Mouse (Mus musculus): ENCODE measurements around the gene Trpc1. TPM values are rescaled to one million over a fixed set of nuclear protein-coding genes. Genes with fewer than 3 reads are reported as not detected.

Gene Trpc1
- total and polyA plus RNA-seq, 3 experiments, result 0.15 to 0.50 TPM; not detected in 1

DNA sequence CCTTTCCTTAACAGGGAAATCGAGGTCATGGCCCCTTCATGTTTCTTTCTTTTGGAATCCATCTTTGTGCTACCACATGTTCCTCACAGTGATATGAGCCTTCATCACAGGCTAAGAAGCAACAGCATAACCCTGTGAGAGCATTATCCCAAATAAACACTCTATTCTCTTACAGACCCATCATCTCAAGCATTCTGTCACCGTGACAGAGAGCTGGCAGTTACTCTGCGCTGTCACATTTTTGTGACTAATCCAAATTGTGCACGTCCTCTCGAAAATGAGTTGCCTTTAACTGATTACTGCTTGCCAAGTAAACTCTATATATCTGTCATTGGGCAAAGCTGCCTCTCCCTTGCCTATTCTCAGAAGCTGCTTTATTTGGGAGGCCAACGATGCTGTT, 84.3 kb downstream of the Trpc1 start:
- Histone ChIP-seq H3K9ac (ENCODE audit: control insufficient read depth, low read depth, low read length, poor library complexity, severe bottlenecking) (no peak overlapping the region), H3K27ac (ENCODE audit: control insufficient read depth, low read depth, low read length) (no peak overlapping the region), H3K27me3 (ENCODE audit: control insufficient read depth in 1 of 2, insufficient read depth in 2 of 2, low read length in 2 of 2) (no peaks in the 10 kb centered on the region; a peak in 1 of 4 replicates), H3K79me2 (ENCODE audit: control insufficient read depth, insufficient read depth, low read length, poor library complexity) (no peaks in the 10 kb centered on the region), H3K36me3 (ENCODE audit: control insufficient read depth in 1 of 2, insufficient read depth in 2 of 2, low read length in 2 of 2) (no peaks in the 10 kb centered on the region), H3K4me1 (ENCODE audit: control insufficient read depth in 1 of 2, insufficient read depth in 2 of 2, low read length in 2 of 2) (no peaks in the 10 kb centered on the region), H3K9me3 (replicated peaks; ENCODE audit: insufficient read depth, low read length) (no peaks in the 10 kb centered on the region), H3K4me3 (ENCODE audit: control insufficient read depth in 1 of 2, insufficient read depth in 1 of 2, low read depth in 2 of 2, low read length in 2 of 2) (no peak overlapping the region)
- TF ChIP-seq HCFC1 (IDR thresholded peaks at IDR 0.05; ENCODE audit: low read depth, low read length) (no peak), ELF1 (IDR thresholded peaks at IDR 0.05; ENCODE audit: low read depth, low read length) (no peak), ETS1 (IDR thresholded peaks at IDR 0.05; ENCODE audit: low read depth, low read length) (no peak), CHD2 (IDR thresholded peaks at IDR 0.05; ENCODE audit: low read length) (no peak), NRF1 (IDR thresholded peaks at IDR 0.05; ENCODE audit: insufficient read depth, low read depth, low read length, poor library complexity, severe bottlenecking) (no peak), SIN3A (IDR thresholded peaks at IDR 0.05; ENCODE audit: low read length) (no peak), POLR2A (IDR thresholded peaks at IDR 0.05; ENCODE audit: control insufficient read depth in 1 of 2, insufficient read depth in 1 of 2, low read depth in 1 of 2, low read length in 2 of 2, poor library complexity in 1 of 2) (no peak), TCF12 (IDR thresholded peaks at IDR 0.05; ENCODE audit: low read depth, low read length) (no peak), GABPA (IDR thresholded peaks at IDR 0.05; ENCODE audit: low read depth, low read length) (no peak), CTCF (IDR thresholded peaks at IDR 0.05 in 2 of 3, conservative IDR thresholded peaks at IDR 0.05 in 1 of 3; ENCODE audit: control insufficient read depth in 1 of 3, insufficient read depth in 1 of 3, low read depth in 2 of 3, low read length in 3 of 3, poor library complexity in 1 of 3, severe bottlenecking in 1 of 3) (no peak), ZNF384 (IDR thresholded peaks at IDR 0.05; ENCODE audit: low read depth, low read length) (no peak), ZKSCAN1 (IDR thresholded peaks at IDR 0.05; ENCODE audit: low read depth, low read length) (no peak), KAT2A (conservative IDR thresholded peaks at IDR 0.05; ENCODE audit: low read depth, low read length) (no peak), USF1 (IDR thresholded peaks at IDR 0.05; ENCODE audit: low read depth, low read length) (no peak), E2F4 (IDR thresholded peaks at IDR 0.05; ENCODE audit: borderline replicate concordance, low read depth, low read length) (no peak), MAFK (IDR thresholded peaks at IDR 0.05; ENCODE audit: borderline replicate concordance, low read depth, low read length) (no peak), BHLHE40 (IDR thresholded peaks at IDR 0.05; ENCODE audit: borderline replicate concordance, low read depth, low read length) (no peak), MXI1 (IDR thresholded peaks at IDR 0.05; ENCODE audit: low read depth, low read length) (no peak)
- DNase-seq (ENCODE audit: low read depth, low spot score), result no peak

DNA sequence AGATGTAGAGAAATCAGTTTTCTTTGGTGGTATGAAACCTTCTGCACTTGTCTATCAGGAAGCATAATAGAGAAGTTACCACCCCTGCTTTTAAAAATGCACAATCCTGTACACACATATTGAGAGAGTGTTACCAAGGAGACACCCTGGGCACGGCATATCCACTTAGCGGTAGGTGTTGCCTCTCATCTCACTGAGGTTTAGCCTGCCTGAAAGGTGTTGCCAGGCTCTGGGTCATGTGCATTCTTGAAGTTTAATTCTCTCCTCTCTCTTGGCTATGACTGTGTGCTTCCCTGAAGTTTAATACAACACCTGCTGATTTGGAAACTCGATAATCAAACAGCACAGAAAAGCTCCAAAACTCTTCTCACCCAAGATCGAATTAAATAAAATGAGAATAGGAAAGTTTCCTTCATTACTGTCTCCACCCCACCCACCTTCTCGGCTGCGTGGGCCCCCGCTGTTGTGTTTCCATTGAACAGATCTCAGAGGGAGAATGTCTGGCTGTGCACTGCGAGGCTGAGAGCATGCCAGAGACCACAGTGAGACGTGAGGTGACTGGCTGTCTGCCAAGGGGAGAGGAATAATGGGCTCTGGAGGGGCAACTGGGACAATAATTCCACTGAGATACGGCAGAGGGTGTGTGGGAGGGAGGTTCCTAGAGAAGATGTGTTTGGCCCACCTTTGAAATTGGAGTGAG, 85.7 kb downstream of the Trpc1 start:
- H3K27ac ChIP-seq (ENCODE audit: control insufficient read depth, low read depth, low read length), result no peak overlapping the region
- no peak for DNase-seq (ENCODE audit: low read depth, low spot score)
- H3K27me3 ChIP-seq (ENCODE audit: control insufficient read depth in 1 of 2, insufficient read depth in 2 of 2, low read length in 2 of 2), result no peaks in the 10 kb centered on the region; a peak in 1 of 4 replicates
- no peak overlapping the region for H3K9ac ChIP-seq (ENCODE audit: control insufficient read depth, low read depth, low read length, poor library complexity, severe bottlenecking)
- no peaks in the 10 kb centered on the region for H3K36me3 ChIP-seq (ENCODE audit: control insufficient read depth in 1 of 2, insufficient read depth in 2 of 2, low read length in 2 of 2)
- no peaks in the 10 kb centered on the region for H3K79me2 ChIP-seq (ENCODE audit: control insufficient read depth, insufficient read depth, low read length, poor library complexity)
- no peaks in the 10 kb centered on the region for H3K4me1 ChIP-seq (ENCODE audit: control insufficient read depth in 1 of 2, insufficient read depth in 2 of 2, low read length in 2 of 2)
- no peak overlapping the region for H3K4me3 ChIP-seq (ENCODE audit: control insufficient read depth in 1 of 2, insufficient read depth in 1 of 2, low read depth in 2 of 2, low read length in 2 of 2)
- TF ChIP-seq MAZ (IDR thresholded peaks at IDR 0.05; ENCODE audit: low read depth, low read length) (no peak), EP300 (IDR thresholded peaks at IDR 0.05; ENCODE audit: low read depth in 1 of 2, low read length in 2 of 2) (no peak), POLR2AphosphoS5 (IDR thresholded peaks at IDR 0.05; ENCODE audit: borderline replicate concordance, low read depth, low read length) (no peak), USF1 (IDR thresholded peaks at IDR 0.05; ENCODE audit: low read depth, low read length) (no peak), GATA1 (IDR thresholded peaks at IDR 0.05; ENCODE audit: low read depth, low read length) (no peak), HCFC1 (IDR thresholded peaks at IDR 0.05; ENCODE audit: low read depth, low read length) (no peak), ZMIZ1 (IDR thresholded peaks at IDR 0.05; ENCODE audit: low read depth, low read length) (no peak), TBP (IDR thresholded peaks at IDR 0.05; ENCODE audit: low read depth, low read length) (no peak), E2F4 (IDR thresholded peaks at IDR 0.05; ENCODE audit: borderline replicate concordance, low read depth, low read length) (no peak), MEF2A (IDR thresholded peaks at IDR 0.05; ENCODE audit: extremely low read depth, insufficient replicate concordance, low read depth, low read length, poor library complexity, severe bottlenecking) (no peak), POLR2A (IDR thresholded peaks at IDR 0.05; ENCODE audit: control insufficient read depth in 1 of 2, insufficient read depth in 1 of 2, low read depth in 1 of 2, low read length in 2 of 2, poor library complexity in 1 of 2) (no peak), ELF1 (IDR thresholded peaks at IDR 0.05; ENCODE audit: low read depth, low read length) (no peak), MYB (IDR thresholded peaks at IDR 0.05; ENCODE audit: low read depth, low read length) (no peak), SIN3A (IDR thresholded peaks at IDR 0.05; ENCODE audit: low read length) (no peak), RAD21 (IDR thresholded peaks at IDR 0.05; ENCODE audit: low read depth, low read length) (no peak), CHD1 (IDR thresholded peaks at IDR 0.05; ENCODE audit: low read depth, low read length) (no peak)
- no peaks in the 10 kb centered on the region for H3K9me3 ChIP-seq (replicated peaks; ENCODE audit: insufficient read depth, low read length)

All from MEL (cell line).